Mouse (Mus musculus): ENCODE data around the gene Akr1c6.
"Not testable (repeated sequence)": the region's sequence is repeated elsewhere in the genome, so short reads cannot be mapped to it uniquely, and the experiment has no call there.

Gene Akr1c6

DNA sequence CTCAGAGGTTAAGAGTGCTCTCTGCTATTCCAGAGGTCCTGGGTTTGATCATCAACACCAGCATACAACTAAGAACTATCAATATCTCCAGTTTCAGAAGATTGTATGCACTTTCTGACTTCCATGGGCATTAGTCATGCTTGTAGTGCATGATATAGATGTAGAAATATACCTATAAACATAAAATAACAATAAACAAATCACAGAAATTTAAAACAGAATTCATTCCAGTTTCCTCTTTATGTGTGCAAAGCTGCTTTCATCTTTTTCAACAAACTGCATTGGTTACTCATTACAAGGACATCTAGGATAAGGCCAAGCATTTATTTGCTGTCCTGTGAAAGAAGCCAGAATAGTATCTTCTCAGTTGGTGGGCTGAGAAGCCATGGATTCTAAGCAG is at the start of gene Akr1c6:
Akr1c6 (plus strand) TSS at position 301 of the 400 bp plus-strand sequence.
- no peak for DNase-seq (ENCODE audit: low spot score in 2 of 2)

DNA sequence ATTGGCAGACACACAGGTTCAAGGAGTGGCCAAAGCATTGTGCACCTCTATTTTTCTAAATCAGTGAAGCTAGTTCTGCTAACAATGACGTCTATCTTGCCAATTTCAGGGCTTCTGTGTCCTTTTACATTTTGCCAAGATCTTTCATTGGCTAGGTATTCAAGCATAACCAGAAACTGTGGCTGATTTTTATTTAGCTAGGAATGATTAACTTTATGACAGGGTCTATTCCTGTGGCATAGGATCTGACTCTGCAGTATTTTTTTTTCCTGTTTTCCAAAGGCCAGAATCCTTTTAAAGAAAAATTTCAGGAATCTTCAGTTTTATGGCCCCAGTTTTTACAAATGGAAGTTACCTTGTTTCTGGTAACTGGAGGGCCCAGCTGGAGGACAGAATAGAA is 49.2 kb upstream of the Akr1c6 start:
- DNase-seq (ENCODE audit: low spot score in 2 of 2): no peak

DNA sequence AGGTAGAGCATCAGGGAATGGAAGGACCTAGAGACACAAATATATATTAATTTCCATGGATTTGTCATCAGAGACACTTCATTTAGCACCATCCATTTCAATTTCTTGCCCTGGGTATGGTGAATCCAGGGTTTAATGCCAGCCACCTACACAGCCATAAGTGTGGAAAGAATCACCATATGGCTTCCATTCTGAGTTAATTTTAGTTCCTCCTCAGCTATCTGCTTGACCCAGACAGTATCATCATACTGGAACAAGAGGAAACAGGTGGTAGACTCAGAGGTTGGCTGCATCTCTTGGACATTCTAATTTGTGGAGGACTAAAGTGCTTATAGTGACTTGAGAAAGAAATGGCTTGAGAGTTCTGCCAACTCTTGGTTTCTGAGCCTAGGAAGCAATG is 48.6 kb upstream of the Akr1c6 start:
- DNase-seq (ENCODE audit: low spot score in 2 of 2): no peak

DNA sequence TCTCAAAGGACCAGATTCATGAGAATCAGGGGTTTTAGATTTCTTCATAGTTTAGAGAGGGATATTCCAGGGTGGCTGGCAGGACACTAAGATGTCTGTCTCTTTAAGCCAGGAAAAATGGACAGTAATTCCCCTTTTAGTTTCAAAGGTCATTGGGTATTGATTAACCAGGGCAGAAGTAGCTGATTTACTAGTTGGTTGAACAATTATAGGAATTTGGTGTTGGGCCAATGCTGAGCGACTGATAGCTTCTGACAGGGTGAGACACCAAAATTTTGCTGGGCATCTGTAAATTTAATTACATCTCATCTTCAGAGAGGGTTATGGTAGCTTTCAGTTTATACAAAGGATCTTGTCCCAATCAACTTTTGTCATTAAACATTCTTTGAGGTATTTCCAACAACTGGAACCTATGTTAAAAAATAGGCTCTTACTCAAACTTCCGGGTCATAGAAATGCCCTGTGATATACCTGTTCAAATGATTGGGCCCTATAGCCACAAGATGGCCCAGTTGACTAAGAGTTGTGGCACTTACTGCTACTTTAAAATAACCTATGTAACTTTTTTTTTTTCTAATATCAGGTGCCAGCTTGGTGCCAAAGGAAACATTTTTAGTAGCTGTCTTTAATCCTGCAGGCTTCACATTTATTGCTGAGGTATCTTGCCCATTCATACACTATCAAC is 45.2 kb upstream of the Akr1c6 start:
- no peak for DNase-seq (ENCODE audit: low spot score in 2 of 2)

DNA sequence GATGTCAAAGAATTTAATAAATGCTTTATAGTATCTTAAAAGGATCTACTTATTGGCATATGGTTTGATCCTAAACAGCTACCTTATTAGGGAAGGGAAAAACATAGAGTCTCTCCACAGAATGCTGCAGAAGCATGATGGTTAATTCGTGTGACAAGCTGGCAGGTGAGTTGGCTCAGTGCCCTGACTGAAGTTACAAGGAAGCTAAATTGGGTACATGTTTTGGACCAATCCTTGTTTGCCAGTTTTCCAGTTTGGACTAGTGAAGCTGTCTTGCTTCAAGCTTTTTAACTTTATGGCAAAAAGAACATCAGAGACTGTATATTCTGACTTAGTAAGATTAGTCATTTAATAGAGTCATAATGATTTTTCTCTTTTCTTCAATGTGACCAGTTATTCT is 33.7 kb upstream of the Akr1c6 start:
- DNase-seq (ENCODE audit: low spot score in 2 of 2): not testable (repeated sequence)

DNA sequence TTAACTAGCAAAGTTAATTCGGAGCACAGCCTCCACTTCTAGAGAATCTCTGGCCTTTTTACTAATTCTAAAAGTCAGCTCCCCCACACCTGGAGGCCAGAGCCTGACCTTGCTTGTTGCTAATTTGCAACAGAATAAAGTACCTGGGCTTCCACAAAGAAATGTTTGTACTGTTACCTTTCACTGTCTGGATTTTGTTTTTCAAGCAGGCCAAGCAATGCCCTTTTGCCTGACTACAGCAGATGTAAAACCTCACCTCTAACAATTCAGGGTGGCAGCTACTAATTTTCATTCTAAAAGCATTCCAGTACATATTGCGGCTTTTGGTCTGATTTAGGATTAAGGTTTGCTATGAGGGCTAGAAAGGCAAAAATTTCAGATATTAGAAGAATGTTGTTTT is 33.3 kb upstream of the Akr1c6 start:
- no peak for DNase-seq (ENCODE audit: low spot score in 2 of 2)

DNA sequence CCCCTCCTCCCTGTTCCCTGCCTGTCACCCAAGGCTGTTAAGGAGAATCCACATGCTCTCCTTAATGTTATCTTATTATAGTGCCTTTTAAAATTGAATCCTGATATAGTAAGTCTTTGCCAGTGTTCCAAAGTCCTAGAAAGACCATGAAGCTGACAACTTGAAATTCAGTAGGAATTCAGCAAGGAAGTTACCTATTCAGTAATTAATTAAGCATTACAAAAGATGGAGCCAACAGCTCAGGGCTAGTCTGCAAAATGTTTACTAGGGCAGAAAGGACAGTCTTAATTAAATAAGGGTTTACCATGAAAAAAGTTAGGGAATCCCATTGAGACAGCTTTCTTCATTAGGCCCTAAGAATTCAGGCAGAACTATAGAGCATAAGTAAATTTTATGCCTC is 31.9 kb upstream of the Akr1c6 start:
- no peak for DNase-seq (ENCODE audit: low spot score in 2 of 2)

DNA sequence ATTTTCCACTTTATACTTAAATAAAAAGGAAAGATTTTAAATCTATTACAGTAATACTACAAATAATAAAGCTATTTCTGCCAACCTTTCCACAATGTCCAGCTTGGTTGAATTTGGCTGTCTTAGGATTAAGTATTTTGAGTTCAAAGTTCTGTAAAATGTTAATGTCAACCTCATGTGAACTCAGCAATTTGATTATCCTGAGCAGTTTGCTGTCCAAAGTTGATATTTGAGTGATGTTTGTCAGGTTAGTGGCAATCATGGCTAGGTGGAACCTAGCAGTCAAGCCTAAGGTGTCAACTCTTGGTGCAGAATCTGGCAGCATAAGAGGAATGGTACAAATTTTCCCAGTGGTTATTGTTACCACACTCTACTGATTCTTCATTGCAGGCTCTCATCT is 29.4 kb upstream of the Akr1c6 start:
- no peak for DNase-seq (ENCODE audit: low spot score in 2 of 2)

DNA sequence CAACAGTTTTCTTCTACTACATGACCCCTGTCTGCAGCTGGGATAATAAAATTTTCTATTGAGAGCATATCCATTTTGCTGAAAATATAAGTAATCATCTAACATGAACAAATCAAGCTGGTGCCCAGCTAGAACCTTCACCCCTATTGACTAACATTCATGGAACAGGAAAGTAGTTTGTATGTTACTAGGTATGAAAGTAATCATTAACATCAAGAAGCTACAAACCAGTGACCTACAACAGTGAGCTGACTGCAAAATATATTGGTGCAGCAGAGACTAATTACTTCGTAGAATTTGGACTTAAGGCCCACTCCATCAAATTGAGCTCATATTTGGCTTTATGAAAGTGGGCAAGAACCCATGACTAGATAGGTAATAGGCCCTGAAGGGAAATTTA is 27.3 kb upstream of the Akr1c6 start:
- no peak for DNase-seq (ENCODE audit: low spot score in 2 of 2)

DNA sequence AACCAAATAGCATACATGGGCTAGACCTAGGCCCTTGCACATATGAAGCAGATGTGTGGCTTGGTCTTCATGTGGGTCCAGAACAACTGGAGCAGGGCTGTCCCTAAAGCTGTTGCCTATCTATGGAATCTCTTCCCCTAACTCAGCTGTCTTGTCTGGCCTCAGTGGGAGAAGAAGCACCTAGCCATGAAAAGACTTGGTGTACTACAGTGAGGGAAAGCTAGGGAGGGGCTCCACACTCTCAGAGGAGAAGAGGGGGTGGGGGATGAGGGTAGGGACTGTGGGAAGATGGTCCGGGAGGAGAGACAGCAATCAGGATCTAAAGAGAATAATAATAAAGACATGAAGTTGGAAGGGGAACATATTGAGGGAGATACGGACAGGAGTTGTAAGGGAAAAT is 5.5 kb upstream of the Akr1c6 start:
- DNase-seq (ENCODE audit: low spot score in 2 of 2): no peak

DNA sequence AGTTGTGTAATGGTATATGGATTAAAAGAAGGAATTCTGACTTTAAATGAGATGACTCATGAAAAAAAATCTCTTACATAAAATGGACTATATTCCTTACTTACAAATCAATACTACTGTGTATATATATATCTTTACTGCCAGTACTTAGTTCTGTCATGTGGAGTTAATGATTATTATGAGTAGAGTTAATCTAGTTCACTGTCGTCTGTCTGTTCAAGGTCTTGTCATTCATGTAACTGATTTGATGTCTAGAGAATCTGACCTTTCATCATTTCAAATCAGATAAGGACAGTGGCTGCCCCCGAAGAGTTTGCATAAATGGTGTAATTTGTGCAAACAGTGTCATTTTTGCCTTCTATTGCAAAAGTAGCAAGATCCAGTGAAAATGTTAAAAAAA is 5.1 kb upstream of the Akr1c6 start:
- no peak for DNase-seq (ENCODE audit: low spot score in 2 of 2)

DNA sequence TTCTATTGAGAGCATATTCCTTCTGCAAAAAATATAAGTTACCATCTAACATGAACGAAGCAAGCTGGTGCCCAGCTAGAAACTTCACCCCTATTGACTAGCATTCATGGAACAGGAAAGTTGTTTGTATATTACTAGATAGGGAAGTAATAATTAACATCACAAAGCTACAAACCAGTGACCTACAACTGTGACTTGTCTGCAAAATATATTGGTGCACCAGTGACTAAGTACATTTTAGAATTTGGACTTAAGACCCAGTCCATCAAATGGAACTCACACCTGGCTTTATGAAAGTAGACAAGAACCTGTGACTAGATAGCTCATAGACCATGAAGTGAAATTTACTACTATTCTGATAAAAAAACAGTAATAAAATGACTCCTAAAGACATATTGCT is 3.0 kb upstream of the Akr1c6 start:
- DNase-seq (ENCODE audit: low spot score in 2 of 2): no peak

DNA sequence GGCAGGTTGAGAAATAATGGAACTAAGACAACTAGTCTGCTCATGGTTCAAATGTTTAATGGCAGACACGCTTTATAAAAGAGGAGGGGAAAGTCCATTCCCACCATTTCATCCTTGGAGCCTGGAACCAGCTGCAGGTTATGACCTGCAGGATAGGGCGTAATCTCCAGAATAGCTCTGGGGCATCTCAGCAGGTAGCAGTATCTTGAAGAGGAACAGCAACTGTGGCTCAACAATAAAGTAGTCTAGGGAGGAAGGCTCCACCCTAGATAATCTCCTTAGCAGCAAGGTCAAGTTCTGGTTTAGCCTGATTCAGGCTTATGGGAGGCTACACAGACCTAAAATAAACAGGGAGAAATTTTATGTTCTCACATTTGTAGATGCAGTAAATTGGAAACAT is 31.5 kb downstream of the Akr1c6 start:
- DNase-seq (ENCODE audit: low spot score in 2 of 2): no peak

DNA sequence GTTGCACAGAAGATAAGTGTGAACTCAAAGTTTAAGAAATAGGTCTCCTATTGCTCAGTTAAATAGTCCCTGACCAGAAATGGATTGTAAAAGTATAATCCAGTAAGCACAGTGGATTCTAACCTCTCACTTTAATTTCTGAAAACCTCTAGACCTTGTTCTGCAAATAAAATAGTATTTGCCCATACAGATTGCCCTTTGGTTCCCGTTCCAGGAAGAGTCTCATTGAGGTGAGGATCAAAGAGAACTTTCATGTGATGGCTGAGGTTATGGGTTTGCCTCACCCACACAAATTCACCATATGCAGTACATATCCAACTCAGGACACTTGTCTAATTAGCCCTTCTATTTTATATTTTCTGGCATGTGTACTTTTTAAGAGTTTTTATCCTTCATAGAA is 33.8 kb downstream of the Akr1c6 start:
- DNase-seq (ENCODE audit: low spot score in 2 of 2): no peak

Measured in frontal cortex, postnatal 14 days (tissue).